Mouse (Mus musculus): ENCODE measurements around the gene Adamtsl3.

GRCm38 (mm10) chr7:82364567-82364966 lies 29.1 kb downstream of the Adamtsl3 start:
- TF ChIP-seq POLR2A (IDR thresholded peaks at IDR 0.05; ENCODE audit: insufficient read depth, low read depth, low read length) (no peak), CTCF (IDR thresholded peaks at IDR 0.05) (no peak)

Data from heart, adult 2 months (tissue).